Mouse (Mus musculus): ENCODE results near the gene Skor1.

DNA sequence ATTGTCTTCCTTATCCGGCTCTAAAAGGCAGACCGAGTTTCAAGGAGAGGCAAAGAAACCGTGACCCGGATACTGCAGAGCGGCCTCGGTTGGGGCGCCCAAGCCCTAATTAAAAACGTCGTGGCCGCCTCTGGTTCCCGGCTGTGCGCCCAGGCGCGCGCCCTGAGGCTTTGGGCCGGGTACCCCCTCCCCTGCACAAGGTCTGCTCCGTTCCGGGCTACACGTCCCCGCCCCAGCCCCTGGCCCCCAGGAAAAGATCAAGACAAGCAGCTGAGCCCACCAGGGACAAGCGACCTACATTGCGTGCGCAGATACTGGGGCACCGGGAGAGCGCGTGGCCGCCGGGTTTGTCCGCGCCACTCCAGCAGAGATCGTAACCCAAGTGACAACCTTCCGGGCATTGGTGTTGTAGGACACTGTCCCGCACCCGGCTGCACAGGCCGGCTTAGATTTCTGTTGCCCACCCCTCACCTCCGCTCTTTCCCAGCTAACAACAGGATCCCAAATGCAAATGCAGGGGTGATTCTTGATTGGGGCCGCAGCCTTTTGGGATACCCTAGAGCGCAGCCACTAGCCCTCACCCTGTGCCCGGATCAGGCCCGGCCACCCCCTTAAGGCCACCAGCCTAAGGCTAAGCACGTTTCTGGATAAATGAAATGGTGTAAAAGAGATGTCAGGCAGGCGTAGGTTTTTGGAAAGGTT lies 6.3 kb downstream of the Skor1 start:
- no peak for TF ChIP-seq EP300 (IDR thresholded peaks at IDR 0.05; ENCODE audit: low read depth)
- no peak for TF ChIP-seq CTCF (IDR thresholded peaks at IDR 0.05; ENCODE audit: low read depth)
